Mouse (Mus musculus) spleen, adult 10 weeks (tissue): ENCODE measurements around the gene 4933407L21Rik. TPM values are rescaled to one million over a fixed set of nuclear protein-coding genes. Genes with fewer than 3 reads are reported as not detected.

ENCODE experiments used
- polyA plus RNA-seq: library from polyadenylated mRNA; stranded (reverse); fragments of 350-450 nt; fragmentation: Illumina TruSeq; extraction: RNeasy Lipid Tissue Mini Kit (QIAGEN cat#74804); gene quantifications from one replicate; pipeline ENCODE4 v1.2.3, GENCODE M21; 2015; ENCODE audit warnings: low replicate concordance; ENCODE audit not compliant: insufficient read depth

Gene 4933407L21Rik
- 0.17 TPM for polyA plus RNA-seq

DNA sequence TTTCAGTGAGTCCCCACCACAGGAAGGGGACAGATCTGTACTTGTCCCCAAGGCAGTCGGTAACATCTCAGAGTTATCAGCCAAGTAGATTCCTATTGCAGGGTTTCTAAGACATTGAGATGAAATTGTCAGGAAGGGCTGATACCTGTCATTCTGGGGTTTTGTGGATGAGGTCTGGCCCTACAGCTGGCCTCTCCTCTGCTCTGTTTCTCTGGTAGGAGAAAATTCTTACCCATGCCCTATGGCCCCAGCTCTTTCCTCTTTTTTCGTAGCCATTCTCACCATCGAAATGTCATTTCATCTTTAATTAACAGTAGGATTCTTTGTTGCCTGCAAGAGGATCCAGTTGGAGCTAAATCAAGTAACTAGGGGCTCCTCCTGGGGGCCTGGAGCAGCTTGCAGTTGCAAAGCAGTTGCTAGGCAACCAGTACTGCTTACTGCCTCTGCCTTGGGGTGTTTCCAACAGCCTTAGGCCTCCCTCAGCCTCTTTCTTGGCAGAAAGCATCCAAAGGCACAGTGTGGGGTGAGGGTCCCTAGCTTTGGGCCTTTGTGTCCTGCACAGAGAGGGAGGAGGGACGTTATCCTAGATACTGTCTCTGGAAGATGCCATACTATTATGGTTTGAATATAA is at the start of gene 4933407L21Rik:
Gene 4933407L21Rik, plus strand, starts transcription at position 427 of the 631 bp plus-strand sequence.

DNA sequence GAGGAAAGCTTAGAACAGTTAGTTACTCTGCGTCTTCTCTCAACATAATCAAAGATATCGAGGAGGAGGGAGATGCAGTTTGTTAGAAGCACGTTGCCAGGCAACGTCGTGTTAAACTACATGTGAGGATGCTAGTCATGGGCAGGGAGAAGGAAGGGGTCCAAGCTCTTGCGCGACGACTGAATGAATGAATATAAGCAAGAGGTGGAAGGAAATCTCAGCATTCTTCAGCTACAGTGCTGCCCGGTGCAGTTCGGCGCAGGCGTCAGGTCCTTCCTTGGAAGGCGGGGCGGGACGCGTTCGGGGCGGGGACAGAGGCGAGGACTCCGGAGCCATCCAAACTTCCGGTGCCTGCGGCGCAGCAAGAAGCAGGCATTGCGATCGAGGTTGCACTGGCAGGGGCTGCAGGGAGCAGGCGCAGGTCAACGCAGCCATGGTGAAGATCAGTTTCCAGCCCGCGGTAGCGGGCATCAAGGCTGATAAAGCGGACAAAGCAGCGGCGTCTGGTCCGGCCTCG is 34.0 kb upstream of the 4933407L21Rik start, which contains the start of gene Itm2c:
Gene Itm2c, plus strand, starts transcription at position 51 of the 517 bp plus-strand sequence.

DNA sequence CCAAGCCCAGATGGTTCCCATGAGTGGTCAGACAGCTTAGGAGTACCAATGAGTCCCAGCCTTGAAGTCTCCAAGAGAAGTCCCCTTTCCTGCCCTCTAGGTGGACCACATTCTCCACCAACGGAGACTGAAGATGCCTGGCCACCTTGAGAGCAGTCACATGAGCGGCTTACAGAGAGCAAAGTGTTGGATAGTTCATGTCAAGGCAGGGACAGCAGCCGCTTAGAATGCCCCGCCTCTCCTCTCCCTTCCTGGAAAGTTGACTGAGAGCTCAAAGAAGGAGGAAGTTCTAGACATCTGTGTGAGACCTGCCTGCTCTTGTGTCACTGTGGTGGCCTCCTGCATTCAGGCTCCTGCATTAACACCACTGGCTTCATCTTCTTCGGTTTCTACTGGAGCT is 32.6 kb downstream of the 4933407L21Rik start, which contains the start of gene Gpr55:
Gene Gpr55, minus strand, starts transcription at position 135 of the 400 bp plus-strand sequence.

Other genes starting within 250 kb of the 4933407L21Rik start
- gene A630001G21Rik, start 149.8 kb upstream of the 4933407L21Rik start, polyA plus RNA-seq = 187 TPM
- 113 TPM for gene Cab39, start 135.0 kb upstream of the 4933407L21Rik start, polyA plus RNA-seq
- 53.9 TPM for gene Itm2c, start 34.2 kb upstream of the 4933407L21Rik start, polyA plus RNA-seq
- 7.1 TPM for gene Gpr55, start 32.5 kb downstream of the 4933407L21Rik start, polyA plus RNA-seq
- gene Spata3, start 88.3 kb downstream of the 4933407L21Rik start, polyA plus RNA-seq = not detected
- not detected for gene 2810459M11Rik, start 117.4 kb downstream of the 4933407L21Rik start, polyA plus RNA-seq
- gene Psmd1, start 135.9 kb downstream of the 4933407L21Rik start, polyA plus RNA-seq = 79.4 TPM
- gene Htr2b, start 183.5 kb downstream of the 4933407L21Rik start, polyA plus RNA-seq = not detected
- gene Gm21972, start 205.2 kb downstream of the 4933407L21Rik start, polyA plus RNA-seq = not detected
- 4.7 TPM for gene Armc9, start 226.3 kb downstream of the 4933407L21Rik start, polyA plus RNA-seq